Mouse (Mus musculus) layer of hippocampus, adult 8-10 months (tissue): ENCODE data around the gene Spock1. TPM values are rescaled to one million over a fixed set of nuclear protein-coding genes. Genes with fewer than 3 reads are reported as not detected.

Source experiments
- DNase-seq, 2 experiments: peaks; one replicate each; pipeline ENCODE4 v3.0.0; 2022; ENCODE audit warnings: low spot score in 2 of 2
- total RNA-seq, 4 experiments: library from RNA; stranded (reverse); gene quantifications; 2 replicates each; pipeline ENCODE4 v1.2.4; 2022

Spock1 gene
- total RNA-seq, 4 experiments from 2014 or later = 180 to 224 (median 201) TPM

DNA sequence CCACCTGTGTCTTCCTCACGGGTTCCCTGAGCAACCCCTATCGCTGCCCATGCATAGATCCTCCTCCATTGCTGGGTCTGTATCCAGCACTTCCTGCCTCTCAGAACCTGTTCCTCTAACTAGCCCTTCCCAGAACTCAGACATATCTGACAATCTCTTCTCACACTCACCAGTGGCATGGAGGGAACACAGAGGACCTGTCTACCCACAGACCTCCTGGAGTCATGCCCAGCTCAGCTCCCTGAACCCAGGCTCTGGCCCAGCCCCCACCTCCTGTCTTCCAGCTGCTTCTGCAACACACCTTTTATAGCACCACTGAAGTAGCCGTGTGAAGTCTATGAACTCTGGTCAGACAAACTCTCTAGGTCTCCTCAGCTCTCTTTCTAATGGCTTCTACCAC, 101.3 kb downstream of the Spock1 start:
- DNase-seq = no peak

GRCm38 (mm10) chr13:57806301-57806700, 101.8 kb downstream of the Spock1 start:
- DNase-seq = no peak

- no peak for DNase-seq
Measured at GRCm38 (mm10) chr13:57798633-57799032, 109.5 kb downstream of the Spock1 start.

DNA sequence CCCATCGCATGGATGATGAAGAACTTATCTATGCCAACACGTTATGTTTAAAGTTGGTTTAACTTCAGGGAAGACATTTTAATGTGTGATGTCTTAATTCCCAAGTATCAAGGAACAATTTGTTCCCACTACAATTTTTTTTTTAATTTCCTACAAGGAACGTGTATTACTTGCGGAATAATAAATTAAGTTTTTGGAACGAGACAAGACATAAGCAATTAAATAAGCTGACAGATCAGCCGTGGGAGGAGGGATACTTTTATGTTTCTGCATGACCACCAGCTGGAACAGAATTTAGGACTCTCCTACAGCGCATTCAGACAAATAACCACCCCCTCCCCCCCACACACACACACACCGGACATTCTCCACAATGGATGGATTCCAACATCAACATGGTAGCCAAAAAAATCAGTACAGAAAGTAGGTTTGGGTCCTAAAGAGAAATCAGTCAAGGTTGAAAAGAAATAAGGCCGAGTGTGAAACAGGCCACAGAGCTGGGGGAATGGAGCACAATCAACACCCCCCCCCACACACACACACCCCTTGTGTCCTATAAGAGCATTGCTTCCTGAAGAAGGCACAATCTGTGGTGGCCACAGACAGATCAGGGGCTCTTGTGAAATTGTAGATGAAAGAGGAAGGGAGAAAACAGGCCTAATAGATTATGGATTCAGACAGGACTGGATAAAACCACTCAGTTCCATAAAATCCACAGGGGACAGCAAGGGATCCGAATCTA, 111.0 kb downstream of the Spock1 start:
- no peak for DNase-seq

DNA sequence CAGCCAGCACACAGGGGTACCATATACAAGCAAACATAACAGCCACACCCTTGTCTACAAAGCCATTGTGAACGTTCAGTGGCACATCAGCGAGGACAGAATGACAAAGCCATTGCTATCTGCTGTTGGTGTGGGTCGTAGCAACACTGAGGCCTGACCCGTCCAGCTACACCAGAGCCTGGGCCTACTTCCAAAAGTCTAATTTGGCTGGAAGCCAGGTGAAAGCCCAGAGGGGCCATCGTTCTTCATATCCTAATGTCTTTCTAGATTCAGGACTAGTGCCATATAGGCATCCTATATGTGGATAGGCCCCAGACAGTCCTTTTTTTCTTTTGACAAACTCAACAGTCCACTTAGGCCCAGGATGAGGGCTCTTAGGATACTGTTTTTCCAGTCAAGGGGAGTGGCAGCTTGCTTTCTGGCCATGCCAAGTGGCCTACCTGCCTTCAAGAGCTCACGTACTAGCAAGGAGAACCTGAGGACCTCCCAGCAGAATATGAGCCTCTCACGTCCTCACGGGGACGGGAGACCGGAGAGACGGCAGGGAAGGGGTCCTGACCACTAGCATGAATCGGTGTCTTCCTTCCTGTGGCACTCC, 114.4 kb downstream of the Spock1 start:
- no peak for DNase-seq

- DNase-seq = no peak
Measured at GRCm38 (mm10) chr13:57789796-57790195, 118.3 kb downstream of the Spock1 start.

DNA sequence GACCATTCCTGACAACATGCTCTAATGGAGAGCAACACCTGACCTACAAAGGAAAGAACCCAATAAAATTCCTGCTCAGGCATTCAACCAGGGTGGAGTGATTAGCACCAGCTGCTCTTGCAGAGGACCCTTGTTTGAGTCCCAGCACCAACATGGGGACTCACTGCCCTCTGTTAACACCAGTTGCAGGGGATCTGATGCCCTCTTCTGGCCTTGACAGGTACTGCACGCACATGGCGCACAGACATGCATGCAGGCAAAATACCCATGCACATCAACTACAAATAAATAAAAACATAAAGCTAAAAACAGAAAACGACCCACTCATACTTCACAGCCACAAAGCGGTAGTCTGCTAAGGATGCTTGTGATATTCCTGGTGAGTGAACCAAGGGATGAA, 119.8 kb downstream of the Spock1 start:
- no peak for DNase-seq

DNA sequence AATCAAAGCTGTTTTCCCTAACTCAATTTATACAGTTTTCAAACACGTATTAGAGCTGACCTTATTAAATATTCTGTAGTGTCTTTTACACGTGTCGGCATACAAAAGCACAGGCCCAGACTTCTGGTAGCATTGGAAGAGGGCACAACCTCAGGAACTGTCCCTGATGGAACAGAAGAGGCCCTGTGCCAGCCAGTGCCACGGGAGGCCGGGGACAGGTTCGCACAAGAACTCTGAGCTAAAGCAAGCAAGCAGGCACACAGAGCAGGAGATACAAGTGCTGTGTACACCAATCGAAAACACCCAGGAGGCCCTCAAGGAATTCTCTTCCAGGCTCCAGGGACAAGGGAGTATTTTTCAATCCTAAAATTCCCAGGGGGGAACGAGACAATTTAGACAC, 121.9 kb downstream of the Spock1 start:
- DNase-seq = no peak

GRCm38 (mm10) chr13:57782975-57783374, 125.2 kb downstream of the Spock1 start:
- no peak for DNase-seq

DNA sequence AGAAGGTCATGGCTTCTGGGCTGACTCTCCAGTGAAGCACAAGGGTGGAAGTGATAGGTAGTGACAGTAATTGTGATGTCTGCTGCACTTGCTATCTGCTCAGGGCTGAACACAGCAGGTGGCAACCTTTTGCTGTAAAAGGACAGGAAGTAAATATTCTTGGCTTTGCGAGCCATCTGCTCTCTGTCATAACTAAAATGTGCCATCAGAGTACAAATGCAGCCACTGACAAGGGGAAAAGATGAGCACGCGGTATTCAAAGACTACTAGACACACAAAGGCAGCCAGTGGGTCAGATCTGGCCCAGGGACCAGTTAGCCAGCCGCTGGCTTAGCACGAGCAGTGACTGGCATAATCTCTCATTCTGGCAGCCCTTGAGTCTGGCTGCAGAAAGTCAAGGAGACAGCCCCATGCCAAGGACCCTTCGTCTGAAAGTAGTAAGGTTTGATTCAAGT, 126.0 kb downstream of the Spock1 start:
- no peak for DNase-seq

DNA sequence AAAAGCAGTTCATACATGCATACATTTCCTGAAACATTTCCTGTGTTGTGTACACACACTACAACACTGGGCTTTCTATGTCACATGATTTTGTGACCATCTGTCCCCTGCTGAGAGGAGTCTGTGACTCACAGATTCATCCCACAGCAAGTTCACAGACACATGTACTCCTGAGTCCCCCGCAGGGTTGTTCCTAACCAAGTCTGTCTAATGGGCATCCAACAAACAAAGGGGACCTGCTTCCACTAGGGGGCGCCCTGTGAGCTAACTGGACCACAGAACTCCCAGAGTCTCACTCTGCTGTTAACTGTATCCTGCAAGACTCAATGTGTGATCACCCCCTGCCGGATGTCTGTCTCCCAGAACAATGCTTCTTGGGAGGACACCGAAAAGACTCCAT, 129.0 kb downstream of the Spock1 start:
- peak in 1 of 2 experiments; percentile 44 for DNase-seq

DNA sequence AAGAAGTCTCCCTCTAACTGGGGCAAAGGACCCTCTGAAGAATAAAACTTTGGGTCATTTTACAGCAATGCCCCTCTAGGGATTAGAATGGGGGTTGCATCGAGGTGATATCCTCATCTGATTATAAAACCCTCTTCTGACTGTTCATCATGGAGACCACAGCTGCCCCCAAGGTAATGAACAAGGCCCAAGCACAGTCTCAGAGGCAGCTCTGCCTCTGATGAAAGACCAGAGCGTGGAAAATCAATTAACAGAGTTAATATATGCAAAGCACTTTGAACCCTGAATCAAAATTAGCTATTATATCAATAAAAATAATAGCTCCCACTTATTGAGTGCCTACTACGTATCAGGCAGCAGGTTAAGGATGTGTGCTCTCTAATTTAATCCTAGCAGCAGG, 129.6 kb downstream of the Spock1 start:
- no peak for DNase-seq

GRCm38 (mm10) chr13:57771998-57772397, 136.1 kb downstream of the Spock1 start:
- no peak for DNase-seq

DNA sequence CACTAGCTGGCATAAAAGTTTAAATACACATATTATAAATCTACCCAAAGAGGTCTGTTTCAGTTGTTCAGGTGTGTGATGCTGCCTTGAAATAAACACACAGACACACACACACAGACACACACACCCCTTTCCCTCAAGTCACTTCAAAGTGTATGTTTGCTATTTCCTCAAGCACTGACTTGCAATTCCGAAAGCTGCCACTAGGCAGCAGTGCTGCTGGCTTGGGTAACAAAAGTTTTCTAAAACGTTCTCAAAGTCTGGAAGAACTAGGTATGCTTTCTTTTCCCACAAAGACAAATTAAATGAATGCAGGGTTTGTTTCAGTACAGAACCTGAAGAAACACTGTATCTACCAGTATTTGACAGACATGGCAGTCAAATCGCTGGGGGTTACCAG, 141.4 kb downstream of the Spock1 start:
- no peak for DNase-seq

- peak in 1 of 2 experiments; percentile 31 for DNase-seq
Measured at GRCm38 (mm10) chr13:57761122-57761521, 147.0 kb downstream of the Spock1 start.

DNA sequence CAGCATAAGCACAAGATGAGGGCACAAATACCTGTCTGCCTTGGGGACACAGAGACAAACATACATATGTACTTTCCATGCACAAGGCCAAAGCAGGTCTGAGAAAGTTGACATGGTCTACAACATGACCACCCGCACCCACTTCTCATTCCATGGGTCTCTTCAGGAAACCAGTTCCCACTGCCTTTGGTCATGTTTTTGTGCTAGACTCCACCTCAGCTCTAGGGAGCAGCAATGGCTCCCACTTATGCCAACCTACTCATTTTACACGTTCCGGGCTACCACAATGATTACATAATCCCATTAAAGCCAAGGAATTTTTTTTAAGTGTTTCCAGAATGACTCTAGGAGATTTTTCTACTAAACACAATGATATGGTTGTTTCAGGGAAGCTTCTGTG, 147.5 kb downstream of the Spock1 start:
- DNase-seq = no peak

DNA sequence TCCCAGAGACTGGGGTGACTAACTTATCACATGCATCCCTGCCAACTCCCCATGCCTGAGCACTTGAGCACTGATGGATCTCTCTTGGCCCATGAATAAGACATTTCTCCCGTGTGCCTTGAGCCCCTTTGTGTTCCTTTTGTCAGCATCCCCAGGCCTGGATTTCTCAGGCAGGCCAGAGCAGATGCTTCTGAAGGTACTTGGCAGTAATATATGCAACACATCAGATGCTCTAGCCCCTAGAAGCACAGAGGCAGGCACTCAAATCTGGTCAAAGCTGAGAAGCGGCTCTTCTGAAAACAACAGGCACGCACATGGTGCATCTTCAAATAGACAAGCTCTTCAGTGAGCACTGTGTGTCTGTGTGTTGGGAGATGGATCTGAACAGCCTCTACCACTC, 151.8 kb downstream of the Spock1 start:
- DNase-seq = peak; percentile 33 to 40

DNA sequence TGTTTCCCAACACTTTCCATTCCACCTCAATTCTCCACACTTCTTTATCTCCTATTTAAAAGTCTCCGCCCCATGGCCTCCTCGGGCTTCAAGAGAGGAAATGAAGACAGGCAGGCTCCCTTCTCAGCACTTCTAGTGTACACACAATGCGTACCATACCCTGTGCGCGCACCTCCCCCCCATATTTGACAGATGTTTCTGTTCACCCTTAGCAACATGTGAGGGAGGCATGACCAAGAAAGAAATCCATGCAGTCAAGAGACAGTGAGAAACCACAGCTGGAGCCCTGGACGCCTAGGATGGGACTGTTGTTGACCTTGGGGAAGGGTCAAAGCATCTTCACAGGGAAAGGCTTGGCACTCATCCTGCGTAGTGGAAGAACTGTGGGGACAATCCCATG, 157.3 kb downstream of the Spock1 start:
- no peak for DNase-seq

GRCm38 (mm10) chr13:57744667-57745066, 163.5 kb downstream of the Spock1 start:
- no peak for DNase-seq

DNA sequence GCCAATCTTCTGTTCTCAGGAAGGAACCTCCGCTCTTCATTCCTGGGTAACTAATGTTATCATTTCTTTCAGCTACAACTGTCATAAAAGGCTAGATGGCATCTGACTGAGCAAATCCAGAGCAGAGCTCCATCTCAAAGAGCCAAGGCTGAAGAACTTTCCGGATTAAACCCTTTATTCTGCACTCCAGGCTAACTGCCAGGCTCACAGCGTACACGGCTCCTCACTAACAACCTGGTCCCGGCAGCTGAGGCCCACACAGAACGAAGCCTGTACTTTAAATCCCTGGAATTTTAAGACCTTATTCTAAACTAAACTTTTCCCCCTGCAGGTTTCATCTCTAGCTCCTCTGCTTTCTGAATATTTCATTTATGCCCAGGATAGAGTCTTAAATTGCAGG, 166.9 kb downstream of the Spock1 start:
- DNase-seq = no peak

GRCm38 (mm10) chr13:57740473-57740872, 167.7 kb downstream of the Spock1 start:
- no peak for DNase-seq

- no peak for DNase-seq
Measured at GRCm38 (mm10) chr13:57736060-57736459, 172.1 kb downstream of the Spock1 start.

- DNase-seq = no peak
Measured at GRCm38 (mm10) chr13:57734549-57734948, 173.6 kb downstream of the Spock1 start.
